Mouse (Mus musculus): ENCODE results near the gene Hsdl1.
A peak's percentile ranks its signal among the peaks of the same experiment; 100 is the strongest.

The Hsdl1 gene

DNA sequence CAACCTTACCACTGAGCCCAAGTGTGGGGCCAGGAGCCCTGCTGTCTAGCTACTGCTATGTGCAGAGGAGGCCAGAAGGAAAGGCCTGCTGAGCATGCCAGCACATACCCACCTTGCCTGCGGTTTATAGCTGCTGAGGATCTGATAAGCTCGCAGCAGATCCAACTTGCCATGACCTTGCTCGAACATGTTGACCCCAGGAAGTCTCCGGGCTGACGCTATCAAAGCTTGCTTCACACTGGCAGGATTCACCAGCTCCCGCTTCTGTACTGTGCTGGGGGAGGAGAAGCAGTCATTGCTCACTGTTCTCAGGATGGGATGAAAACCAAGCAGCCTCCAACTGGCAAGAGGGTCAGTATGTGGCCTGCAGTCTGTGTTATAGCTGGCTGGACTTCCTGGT, 44.0 kb downstream of the Hsdl1 start:
- DNase-seq (ENCODE audit: low spot score), result no peak

- DNase-seq (ENCODE audit: low spot score), result no peak
Measured at GRCm38 (mm10) chr8:119528762-119529161, 46.2 kb downstream of the Hsdl1 start.

DNA sequence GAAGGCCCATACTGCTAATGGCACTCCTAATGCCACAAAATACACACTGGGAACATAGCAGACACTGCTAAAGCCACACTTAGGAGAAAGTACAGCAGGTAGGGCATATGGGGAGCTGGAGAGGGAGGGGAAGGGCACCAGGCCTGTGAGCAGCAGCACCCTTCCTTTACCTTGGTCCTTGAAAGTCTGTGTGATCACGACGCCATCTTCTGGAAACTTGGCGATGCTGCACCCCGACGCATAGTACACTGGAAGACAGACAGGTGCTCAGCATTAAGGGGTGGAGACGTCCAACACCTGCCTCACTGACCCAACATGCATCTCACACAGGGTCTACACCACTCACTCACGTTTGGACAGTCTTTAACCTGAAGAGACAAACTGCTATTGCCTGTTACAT, 54.9 kb downstream of the Hsdl1 start:
- DNase-seq (ENCODE audit: low spot score), result peak; percentile 22

- DNase-seq (ENCODE audit: low spot score), result no peak
Measured at GRCm38 (mm10) chr8:119516674-119517073, 58.3 kb downstream of the Hsdl1 start.

GRCm38 (mm10) chr8:119515767-119516166, 59.2 kb downstream of the Hsdl1 start:
- DNase-seq (ENCODE audit: low spot score), result no peak

- DNase-seq (ENCODE audit: low spot score), result no peak
Measured at GRCm38 (mm10) chr8:119514940-119515339, 60.0 kb downstream of the Hsdl1 start.

DNA sequence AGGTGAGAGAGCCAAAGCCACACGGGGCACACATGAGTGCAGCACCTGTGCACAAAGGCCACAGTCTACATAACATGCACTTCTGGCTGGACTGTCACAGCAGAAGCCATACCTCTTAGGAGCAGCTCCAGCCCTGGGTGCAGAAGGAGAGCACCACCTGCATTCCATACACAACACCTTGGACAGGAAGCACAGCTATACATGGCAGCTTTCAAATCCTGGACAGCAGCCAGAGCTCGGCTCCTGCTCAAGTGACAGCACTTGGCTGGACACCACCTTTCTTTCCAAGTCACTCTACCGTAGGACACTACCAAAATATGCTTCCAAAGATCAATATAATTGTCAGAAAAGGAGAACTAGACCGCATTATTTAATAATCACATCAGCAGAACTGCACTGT, 61.6 kb downstream of the Hsdl1 start:
- no peak for DNase-seq (ENCODE audit: low spot score)

All from embryo, embryonic 10.5 days (tissue).